Mouse (Mus musculus) right cerebral cortex, postnatal 14 days (tissue): Measurements from ENCODE around the gene Rbm43.
A peak's percentile ranks its signal among the peaks of the same experiment; 100 is the strongest.

ENCODE experiments used
- DNase-seq: peaks from one replicate; pipeline ENCODE4 v3.0.0; 2022

Rbm43 gene

DNA sequence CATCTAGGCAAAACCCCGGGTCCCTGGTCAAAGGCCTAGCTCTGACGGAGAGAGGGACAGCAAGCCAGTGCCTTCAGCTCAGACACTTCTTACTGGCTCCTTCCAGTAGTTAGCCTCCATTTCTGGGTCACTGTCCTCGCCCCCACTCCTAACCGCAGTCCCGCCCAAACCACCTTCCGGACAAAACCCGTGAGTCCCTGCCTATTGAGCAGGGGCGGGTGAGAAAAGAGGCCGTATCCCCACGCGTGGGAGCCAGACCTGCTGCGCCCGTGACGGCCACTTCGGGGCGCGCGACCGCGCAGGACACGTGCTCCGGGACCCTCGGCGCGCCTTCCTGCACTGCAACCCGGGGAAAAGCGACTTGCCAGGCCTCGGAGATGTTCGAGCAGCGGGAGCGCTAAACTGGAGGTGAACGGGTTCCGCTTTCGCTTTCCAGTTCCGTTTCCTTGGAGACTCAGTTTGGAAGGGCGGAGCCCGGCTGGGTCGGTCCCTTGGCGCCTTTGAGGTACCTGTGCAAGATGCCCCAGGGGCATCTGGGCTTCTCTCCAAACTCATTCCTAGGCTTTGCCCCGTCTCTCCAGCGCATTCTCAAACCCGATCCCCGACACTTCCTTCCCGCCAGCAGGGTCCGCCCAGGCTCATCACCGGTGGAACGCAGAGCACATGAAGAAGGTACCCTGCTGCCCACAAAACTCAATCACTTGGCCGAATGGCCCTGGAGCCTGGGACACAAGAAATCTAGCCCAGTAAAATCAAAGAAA, at the start of gene Rbm43:
TSS of gene Rbm43 (minus strand) at position 590 of the 761 bp plus-strand sequence.
- peak; percentile 75 for DNase-seq

DNA sequence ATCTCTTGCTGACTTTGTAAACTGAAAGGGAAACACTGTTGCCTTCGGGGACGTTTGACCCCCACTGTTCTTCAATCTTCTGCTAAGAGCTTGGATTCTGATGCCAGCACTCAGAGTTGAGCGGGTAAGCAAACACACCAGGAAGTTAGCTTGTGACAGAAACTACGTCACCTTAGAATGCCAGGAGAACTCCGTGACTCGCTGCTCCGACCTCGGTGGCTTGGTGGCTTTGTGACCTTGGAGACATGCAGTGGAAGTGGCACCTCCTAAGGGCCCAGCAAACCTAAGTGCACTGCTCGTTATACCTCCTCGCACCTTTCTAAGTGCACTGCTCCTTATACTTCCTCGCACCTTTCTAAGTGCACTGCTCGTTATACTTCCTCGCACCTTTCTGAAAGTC, 47.3 kb upstream of the Rbm43 start:
- no peak for DNase-seq

DNA sequence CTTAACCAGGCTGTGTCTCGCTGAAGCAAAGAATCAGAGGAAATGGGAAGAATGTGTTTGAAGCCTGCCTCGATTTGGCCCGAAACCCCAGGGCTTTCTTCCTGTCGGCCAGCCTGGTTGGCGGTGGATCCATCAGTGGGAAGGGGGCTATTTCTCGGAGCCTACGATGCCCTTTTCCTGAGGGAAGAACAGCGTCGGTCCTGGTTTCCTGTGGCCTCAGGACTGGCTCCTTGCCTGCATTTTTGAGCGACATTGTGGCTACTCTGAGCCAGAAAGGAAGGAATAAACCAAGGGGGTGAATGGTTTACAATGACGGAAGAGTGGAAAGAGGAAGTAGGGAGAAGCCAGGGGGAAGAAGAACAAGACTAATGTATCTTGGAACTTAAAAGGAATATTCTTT, 46.7 kb upstream of the Rbm43 start:
- DNase-seq = no peak

DNA sequence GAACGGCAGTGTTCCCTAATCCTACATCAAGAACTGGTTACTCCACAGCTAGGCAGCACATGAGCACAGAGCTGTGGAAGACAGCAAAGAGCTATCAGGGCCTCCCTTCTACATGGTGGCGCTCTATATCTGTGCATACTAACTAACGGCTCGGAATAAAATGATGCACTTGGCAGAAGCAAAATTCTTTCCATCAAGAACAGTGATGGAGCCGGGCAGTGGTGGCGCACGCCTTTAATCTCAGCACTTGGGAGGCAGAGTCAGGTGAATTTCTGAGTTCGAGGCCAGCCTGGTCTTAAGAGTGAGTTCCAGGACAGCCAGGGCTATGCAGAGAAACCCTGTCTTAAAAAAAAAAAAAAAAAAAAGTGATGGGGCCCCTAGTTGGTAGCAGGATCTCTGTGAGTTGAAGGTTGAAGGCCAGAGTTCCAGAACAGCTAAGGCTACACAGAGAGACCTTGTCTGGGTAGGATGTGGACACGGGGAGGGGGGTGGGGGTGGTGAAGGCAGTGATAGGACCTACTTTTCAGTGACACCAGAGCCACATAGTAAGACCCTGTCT, 38.5 kb upstream of the Rbm43 start, which contains the start of gene Nmi:
TSS of gene Nmi (minus strand) at position 85 of the 559 bp plus-strand sequence.
- DNase-seq = no peak

DNA sequence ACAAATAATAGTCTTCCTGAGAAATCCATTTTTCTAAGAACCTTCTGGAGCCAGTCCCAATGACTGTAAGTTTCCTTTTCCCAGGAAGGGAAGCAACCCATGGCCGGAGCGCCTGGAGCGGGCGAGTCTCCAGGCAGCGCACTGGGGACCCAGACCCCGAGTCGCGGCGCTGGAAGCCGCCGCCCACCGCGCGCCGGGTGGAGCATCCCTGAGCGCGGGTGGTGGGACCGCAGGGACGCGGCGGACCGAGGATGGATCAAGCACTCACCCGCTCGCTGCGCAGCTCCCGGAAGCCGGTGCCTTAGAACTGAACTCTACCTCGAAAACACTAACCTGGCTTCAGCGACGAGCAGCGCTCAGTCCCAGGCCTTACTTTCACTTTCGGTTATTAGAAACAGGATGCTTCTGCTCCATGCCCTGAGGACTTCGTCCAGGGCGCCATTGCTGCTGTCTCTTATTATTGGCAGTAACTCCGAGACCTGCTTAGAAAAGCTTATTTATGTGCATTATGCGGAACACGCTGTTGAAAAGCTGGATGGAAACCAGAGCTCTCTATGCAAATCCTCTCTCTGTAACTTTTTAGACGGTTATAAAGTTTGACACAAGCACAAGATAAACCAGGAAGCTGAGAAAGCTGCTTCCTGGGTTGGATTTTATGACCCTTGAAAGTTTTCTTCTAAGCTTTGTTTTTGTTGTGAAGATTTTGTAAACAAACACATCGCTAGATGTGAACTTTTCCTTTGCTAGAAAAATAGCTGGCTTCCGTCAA, 37.9 kb upstream of the Rbm43 start:
- DNase-seq = peak; percentile 15

DNA sequence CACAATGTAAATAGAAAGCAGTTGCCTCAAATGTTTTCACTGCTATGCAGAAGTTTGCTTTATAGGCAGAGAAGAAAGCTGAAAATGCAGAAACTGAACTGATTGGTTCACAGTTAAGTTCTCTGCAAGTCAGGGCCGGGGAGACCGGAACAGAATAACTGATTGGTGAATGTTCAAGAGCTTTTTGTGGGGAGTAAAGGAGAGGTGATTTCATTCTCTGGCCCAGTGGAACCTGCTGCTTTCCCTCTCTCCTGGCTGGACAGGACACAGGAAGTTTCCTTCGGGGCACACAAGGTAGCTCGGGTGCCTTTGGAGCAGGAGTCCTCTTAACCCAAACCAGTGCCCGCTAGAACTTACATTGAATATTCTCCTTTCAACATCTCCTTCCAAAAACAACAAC, 37.2 kb upstream of the Rbm43 start:
- DNase-seq = no peak

DNA sequence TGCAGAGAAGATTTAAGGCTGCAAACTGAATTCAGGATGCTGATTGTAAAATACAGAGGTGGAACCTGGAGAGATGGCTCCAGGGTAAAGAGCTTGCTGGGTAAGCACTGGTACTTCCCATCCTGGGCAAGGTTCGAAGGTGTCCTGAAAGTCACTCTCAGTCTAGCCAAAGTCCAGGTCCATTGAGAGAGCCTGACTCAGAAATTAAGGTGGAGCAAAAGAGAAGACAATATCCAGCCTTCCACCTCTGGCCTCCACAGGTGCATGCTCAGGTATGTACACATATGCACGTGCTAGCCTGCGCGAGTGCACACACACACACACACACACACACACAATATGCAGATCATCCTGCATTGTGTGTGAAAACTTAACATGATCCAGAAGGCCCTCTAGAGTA, 35.9 kb upstream of the Rbm43 start:
- DNase-seq = no peak

DNA sequence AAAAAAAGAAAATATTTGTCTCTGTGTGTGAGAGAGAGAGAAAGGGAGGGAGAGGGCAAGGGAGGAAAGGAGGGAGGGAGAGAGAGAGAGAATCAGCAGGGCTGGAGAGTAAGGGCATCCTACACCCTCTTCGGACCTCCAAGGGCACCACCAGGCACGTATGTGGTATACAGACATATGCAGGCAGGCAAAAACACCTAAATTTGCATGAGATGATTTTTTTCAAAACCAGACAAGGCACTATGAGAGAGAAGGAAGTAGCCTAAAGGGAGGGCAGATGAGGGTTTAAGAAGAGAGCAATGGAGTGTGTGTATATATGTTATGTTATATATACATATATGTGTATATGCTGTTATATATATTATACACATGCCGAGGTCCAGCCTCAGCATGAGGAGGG, 32.3 kb upstream of the Rbm43 start:
- no peak for DNase-seq

DNA sequence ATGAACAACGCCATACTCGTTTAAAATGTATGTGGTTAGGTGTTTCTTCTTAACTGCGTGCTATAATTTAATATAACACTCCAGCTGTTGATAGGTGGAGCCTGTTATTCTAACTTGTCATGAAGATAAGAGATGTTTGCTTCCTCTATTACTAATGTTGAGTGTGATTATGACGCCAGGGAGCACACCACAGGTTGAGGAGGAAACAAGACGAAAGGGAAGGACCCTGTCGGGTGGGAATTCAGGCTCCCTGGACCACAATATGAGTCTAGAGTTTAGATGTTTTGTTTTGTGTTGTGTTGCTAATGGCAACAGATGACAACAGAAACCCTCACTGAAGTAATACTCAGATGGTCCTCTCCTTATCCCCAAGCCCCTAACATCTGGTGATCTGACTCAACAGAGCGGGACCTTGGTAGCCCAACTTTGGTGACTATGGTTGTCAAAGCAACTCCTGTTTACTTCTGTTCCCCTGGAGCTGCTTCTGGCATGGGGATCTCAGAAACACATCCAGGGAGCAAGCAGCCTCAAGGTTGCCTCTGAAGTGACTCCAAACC, 18.8 kb upstream of the Rbm43 start:
- no peak for DNase-seq

DNA sequence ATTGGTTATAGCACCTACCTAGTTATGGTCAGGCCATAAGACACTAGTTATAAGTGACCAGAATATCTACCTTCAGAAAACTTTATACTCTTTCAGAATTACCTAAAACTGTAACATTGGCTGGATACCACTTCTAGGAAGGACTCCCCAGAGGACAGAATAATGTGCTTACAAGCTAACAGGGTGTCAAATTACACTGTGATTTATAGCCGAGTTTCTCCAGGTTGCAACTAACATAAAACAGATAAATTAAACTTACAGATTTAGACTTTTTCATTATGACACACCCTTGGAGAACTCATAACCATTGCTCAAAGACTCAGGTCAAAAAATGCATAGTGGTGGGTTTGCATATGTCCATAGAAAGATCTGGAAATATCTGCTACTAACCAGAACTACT, 15.9 kb upstream of the Rbm43 start:
- no peak for DNase-seq

DNA sequence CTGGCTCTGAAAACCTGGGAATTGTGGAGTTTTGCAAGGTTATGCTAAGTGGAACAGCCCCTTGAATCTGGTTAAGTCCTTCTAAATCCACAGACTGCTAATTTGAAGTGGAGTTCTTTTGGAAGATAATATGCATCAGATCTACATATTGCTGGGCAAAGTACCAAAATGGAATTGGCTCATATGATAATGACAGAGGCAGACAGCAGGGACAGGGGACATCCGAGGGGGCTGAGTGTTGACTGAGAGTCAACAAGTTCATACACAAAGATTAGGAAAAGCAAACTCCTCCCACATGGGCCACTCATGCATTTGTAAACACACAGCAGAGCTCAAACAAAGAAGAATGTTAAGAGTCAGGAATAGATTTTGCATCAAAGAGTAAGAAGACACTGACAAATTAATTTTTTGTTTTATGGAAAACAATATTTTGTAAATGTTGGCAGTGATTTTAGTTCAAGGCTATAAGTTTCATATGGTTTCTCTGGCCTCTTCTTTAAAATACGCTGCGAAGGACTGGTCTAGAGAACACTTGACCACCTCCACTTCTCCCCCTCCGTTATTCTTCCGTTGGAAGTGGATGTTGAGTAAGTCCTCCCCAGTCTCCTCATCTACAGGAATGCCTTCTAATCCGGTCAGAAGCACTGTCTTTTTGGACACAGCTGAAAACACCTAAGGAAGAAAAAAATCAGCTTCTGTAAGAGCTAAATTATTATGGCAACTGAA, 13.3 kb upstream of the Rbm43 start:
- no peak for DNase-seq

DNA sequence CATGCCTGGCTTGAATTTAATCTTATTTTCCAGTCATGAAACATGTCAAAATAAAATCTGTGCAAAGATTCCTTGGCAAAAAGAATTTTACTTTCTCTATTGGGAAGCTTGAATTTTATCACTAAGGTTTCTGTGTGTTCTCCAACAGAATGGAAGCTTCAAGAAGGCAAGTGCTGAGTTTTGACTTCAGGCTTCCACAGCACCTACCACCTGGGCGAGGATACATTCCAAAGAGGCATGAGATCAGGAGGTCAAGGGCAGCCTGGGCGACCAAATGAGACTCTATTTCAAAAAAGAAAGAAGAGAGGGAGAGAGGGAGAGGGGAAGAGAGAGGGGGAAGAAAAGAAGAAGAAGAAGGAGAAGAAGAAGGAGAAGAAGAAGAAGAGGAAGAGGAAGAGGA, 10.8 kb upstream of the Rbm43 start:
- no peak for DNase-seq

DNA sequence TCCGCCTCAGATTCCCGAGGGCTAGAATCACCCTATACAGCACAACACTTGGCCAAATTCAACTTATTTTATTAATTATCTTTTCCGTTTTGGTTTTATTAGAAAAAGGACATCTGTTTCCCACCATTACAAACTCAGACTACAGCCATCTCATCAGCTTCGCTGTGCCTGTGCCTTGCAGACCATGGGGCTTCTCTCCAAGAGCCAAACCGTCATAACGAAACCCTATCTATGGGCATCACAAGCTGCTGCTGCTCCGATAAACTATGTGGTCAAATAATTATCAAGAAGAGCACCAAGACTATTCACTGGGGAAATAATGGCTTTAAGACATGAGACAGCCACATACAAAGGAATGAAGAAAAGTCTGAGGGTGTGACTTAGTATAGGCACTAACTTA, 6.9 kb upstream of the Rbm43 start:
- DNase-seq = no peak

DNA sequence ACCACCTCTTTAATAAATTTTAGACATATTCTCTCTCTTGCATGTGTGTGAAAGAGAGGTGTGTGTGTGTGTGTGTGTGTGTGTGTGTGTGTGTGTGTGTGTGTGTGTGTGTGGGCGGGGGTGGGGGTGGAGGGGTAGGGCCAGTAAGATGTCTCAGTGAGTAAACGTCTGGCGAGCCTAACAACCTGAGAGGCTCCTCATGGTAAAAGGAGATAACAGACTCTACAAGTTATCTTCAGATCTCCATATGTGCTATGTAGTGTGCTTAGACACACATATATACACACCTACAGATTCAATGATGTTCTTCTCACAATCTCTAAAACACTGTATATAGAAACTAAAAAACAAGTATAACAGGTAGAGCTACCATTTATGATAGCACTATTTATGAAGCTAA, 3.8 kb upstream of the Rbm43 start:
- no peak for DNase-seq

DNA sequence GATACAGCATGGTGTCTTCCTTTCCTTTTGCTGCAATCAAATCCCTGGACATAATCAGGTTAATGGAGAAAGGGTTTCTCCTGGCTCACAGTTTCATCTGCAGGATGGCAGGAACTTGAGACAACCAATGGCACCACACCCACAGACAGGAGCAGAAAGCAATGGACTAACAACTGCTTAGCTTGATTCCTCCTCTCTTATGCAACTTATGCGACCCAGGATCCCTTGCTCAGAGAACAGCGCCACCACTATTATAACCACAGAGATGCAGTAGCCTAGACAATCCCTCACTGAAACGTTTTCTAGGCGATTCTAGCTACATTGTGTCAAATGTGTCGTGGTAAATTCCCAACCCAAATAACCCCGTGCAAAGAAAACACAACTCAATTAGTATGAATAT, 2.0 kb upstream of the Rbm43 start:
- DNase-seq = no peak

DNA sequence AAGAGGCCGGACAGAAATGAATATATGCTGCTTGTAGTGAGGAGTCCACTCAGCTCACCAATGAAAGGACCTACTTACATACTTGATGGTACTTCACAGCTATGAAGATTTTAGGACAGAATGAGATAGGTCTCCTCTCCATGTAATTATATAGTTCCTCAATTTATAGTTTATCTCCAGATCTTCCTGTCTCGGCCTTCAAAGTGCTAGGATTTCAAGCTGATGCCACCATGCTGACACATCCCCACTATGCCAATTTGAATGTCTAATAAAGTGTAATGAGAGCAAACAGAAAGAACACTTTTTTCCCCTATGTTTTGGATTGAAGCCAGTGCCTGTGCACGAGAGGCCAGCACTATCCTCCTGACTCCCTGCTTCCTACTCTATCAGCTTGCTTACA, 1.6 kb upstream of the Rbm43 start:
- no peak for DNase-seq

DNA sequence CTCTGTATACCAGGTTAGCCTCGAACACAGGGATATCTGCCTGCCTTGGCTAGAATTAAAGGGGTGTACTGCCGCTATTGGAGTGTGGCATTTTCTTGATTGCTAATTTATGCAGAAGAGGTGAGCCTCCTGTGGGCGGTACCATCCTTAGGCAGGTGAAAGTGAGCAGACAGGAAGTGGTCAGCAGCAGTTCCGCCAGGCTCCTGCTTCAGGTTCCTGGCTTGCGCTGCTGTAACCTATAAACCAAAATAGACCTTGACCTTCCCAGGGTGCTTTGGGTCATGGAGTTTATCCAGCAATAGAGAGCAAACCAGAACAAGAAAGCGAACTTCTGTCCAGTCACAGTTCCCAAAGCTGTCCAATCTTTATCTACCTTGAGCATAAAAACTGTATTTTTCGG, 958 bp upstream of the Rbm43 start:
- DNase-seq = no peak

DNA sequence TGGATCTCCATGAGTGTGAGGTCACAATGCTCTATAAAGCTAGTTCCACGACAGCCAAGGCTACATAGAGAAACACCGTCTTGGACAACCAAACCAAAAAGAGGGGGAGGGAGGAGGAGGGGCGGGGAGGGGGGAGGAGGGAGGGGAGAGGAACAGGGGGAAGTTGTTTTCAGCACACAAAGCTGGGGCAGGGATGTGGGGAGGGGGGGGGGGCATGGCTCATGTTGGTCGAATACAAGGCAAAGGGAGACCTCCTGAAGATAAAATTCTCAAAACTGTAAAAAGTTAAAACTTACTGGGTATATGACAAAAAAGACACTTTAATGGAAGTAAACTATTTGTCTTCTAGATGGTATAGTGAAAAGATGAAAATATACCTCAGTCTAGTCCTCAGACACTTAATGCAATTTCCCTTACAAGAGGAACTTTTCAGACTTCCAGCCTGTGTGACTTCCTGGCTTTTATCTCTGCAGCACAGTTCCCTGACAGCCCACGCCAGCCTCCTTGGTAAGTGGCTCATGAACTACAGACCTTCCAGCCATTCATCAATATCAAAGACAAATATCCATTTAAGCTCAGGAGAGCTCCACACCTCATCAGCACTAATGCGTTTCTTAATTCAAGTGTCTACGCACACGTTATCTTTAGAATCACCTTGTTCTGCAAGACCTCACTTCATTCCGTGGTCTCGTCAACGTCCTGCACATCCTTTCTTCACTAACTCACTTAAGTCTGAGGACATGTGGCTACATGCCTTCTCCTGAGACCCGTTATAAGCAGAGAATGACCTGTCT, 1.4 kb downstream of the Rbm43 start:
- DNase-seq = no peak

DNA sequence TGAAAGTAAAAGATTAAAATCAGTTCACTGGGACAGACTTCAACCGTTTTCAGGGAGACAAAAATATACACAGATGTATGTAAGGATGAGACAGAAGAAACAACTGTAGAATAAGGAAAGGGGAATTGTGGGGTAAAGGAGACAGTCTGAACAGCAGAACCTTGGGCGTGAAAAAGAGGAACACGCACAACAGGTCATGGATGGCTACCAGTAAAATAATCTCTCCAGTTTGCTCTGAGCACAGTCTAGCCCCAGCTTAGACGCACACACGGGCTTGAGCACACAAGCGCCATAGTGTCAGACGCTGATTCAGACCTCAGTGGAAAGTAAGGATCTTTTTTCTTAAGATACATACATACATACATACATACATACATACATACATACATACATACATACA, 3.7 kb downstream of the Rbm43 start:
- no peak for DNase-seq

DNA sequence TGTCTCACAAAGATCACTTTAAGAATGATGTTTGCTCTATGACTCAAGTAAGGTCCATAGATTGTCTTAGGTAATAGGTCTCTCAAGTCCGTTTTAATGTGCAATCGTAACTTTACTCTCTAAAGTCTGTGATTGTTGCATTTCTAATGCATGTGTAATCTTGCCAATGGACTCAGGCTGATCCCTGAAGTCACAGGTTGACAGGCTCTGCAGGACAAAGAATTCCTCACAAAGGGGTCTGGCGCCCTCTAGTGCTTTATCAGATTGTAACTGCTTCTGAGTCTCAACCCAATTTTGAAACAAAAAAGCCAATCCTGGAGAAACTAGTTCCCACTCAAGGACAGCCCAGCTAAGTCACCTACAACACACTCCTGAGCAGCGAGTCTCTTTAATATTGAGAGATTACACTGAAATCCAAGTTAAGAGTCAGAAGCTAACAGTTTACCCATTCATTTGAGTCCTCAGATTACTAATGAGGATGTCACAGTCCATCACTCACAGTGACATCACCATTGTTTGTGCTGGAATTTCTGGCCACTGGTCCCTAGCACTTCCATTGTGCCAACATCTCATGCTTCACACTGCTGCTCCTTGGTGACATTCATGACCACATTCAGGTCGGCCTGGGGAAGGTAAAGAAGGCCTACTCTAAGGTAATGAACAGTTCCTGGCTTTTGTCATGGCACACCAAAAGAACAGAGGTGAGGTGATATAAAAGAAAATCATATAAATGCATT, 19.9 kb downstream of the Rbm43 start:
- DNase-seq = peak; percentile 62

DNA sequence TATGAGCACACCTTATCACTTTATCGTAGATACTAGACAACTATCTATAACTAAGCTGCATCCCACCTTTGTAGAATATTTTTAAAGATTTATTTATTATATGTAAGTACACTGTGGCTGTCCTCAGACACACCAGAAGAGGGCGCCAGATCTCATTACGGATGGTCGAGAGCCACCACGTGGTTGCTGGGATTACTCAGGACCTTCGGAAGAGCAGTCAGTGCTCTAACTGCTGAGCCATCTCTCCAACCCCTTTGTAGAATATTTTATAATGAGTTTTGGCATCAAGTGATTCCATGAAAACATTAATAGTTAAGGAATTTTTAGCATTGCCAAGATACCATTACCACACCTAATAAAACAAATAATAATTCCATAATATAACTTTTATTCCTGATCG, 20.4 kb downstream of the Rbm43 start:
- DNase-seq = no peak

DNA sequence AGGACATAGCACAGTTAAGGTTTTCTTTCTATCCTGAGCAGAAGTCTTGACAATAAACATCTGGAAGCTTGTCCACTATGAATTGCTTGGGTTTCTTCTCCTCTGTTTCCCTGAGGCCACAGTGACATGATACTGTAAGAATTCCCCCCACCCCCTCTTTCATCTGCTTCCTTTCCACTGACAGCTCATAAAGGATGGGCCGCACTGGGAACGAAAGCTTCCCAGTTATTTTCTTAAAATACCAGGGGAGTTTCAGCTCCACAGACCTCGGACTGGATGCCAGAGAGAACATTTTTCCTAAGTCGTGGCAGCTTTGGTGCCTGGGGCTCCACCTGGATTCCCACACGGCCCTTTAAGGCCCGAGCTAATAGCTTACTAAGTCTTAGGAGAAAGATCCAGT, 22.2 kb downstream of the Rbm43 start:
- DNase-seq = no peak
